Mouse (Mus musculus): ENCODE measurements at regions not wholly inside any gene's neighbourhood (a gene's known extent, or its start where the extent isn't known, plus 50 kb on each side); places are given as distances from the start of the nearest gene placed in this dataset.

GRCm38 (mm10) chr1:88623040-88623439 lies 79.0 kb downstream of the Arl4c start:
- DNase-seq (ENCODE audit: low spot score in 2 of 2) = no peak

DNA sequence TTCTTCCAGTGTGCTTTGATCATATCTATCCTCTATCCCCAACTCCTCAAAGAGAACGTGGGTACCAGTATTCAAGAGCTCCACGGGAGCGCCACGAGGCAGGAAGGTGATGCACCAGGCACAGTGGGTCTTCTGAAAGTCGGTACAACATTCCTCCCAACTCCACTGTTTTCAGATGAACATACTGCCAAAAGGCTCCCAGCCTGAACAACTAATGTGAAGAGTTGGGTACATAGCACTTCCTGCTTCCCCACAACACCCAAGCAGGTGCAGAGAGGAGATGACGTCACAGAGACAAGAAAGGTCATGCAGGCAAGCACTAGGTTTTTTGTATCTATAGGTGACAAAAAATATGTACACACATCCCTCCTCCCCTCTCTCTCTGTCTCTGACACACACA lies 79.7 kb downstream of the Arl4c start:
- DNase-seq (ENCODE audit: low spot score in 2 of 2) = no peak

- no peak for DNase-seq (ENCODE audit: low spot score in 2 of 2)
These were observed 80.8 kb downstream of the Arl4c start for GRCm38 (mm10) chr1:88621214-88621613.

GRCm38 (mm10) chr1:88613007-88613406 lies 89.0 kb downstream of the Arl4c start:
- no peak for DNase-seq (ENCODE audit: low spot score in 2 of 2)

DNA sequence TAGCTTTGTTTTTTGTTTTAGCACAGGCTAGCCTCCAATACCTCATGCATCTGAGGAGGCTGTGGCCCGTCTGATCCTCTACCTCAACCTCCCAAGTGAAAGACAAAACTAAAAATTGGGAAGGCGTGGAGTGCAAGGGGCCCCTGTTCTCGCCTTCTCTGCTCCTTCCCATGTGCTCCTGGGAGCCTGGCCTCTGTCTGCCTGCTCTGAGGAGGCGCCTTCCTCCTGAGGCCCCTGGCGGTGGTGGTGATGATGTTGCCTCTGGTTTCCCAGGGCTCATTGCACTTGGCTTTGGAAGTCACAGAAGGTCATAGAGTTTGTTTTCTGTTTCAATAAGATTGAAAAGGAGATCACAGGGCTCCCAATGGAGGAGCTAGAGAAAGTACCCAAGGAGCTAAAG lies 90.8 kb downstream of the Arl4c start:
- no peak for DNase-seq (ENCODE audit: low spot score in 2 of 2)

GRCm38 (mm10) chr1:88610810-88611209 lies 91.2 kb downstream of the Arl4c start:
- DNase-seq (ENCODE audit: low spot score in 2 of 2) = no peak

GRCm38 (mm10) chr1:88608826-88609225 lies 93.2 kb downstream of the Arl4c start:
- no peak for DNase-seq (ENCODE audit: low spot score in 2 of 2)

- DNase-seq (ENCODE audit: low spot score in 2 of 2) = no peak
These were observed 93.8 kb downstream of the Arl4c start for GRCm38 (mm10) chr1:88608236-88608635.

GRCm38 (mm10) chr1:88605616-88606190 lies 95.8 kb upstream of the Glrp1 start:
- no peak for DNase-seq (ENCODE audit: low spot score in 2 of 2)

- no peak for DNase-seq (ENCODE audit: low spot score in 2 of 2)
These were observed 92.4 kb upstream of the Glrp1 start for GRCm38 (mm10) chr1:88602241-88602640.

DNA sequence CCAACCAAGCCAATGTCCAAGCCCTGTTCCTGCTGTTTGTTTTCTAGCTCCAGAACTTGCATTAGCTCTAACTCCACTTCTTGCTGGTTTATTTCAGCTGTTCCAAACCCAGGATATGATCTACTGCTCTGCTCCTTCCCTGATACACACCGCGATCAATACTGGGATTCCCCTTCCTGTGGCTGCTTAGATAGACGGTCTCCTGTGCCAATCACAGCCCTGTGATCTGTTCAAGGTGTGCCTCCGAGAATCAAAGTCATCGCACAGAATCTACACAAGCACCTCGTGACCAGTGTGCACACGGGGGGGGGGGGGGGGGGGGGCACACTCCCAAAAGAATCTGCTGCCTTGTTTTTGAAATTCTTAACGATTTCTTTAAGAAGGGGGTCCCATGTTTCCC lies 91.9 kb upstream of the Glrp1 start:
- no peak for DNase-seq (ENCODE audit: low spot score in 2 of 2)

DNA sequence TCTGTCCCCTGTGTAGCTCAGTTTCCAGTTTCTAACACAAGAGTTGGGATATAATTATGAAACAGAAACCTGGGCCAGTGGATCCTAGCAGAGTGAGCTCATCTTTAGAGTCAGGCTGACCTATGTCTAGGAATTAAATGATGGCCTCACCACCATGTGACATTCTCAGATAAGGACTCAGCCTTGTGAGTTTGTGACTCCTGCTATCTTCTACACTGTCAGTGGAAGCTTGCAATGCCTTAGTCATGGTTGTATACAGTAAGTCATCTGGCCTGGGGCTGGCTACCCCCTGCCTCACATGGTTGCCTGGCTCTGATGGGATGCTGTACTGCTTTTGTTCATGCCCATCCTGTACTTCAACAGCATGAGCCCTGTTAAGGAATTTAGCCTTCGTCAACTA lies 90.3 kb upstream of the Glrp1 start:
- no peak for DNase-seq (ENCODE audit: low spot score in 2 of 2)

GRCm38 (mm10) chr1:88594484-88595254 lies 84.8 kb upstream of the Glrp1 start:
- no peak for DNase-seq (ENCODE audit: low spot score in 2 of 2)

- DNase-seq (ENCODE audit: low spot score in 2 of 2) = no peak
These were observed 82.2 kb upstream of the Glrp1 start for GRCm38 (mm10) chr1:88592036-88592435.

- DNase-seq (ENCODE audit: low spot score in 2 of 2) = no peak
These were observed 81.0 kb upstream of the Glrp1 start for GRCm38 (mm10) chr1:88590802-88591380.

DNA sequence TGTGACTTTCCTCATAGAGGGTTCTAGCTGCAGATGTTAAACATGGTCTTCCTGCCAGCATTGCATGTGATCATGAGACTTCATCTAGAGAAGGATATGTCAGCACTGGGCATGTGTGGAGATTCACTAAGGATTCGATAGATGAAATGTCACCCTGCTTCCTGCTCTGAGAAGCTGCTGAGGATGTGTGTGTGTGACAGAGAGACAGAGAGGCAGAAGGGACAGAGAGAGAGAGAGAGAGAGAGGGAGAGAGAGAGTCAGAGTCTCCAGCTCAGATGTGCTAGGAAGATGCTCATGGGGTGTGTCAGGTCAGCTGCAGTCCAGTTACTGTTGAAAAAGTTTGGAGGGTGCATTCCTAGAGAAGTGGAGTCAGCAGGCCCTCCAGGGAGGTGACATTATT lies 78.9 kb upstream of the Glrp1 start:
- no peak for DNase-seq (ENCODE audit: low spot score in 2 of 2)

DNA sequence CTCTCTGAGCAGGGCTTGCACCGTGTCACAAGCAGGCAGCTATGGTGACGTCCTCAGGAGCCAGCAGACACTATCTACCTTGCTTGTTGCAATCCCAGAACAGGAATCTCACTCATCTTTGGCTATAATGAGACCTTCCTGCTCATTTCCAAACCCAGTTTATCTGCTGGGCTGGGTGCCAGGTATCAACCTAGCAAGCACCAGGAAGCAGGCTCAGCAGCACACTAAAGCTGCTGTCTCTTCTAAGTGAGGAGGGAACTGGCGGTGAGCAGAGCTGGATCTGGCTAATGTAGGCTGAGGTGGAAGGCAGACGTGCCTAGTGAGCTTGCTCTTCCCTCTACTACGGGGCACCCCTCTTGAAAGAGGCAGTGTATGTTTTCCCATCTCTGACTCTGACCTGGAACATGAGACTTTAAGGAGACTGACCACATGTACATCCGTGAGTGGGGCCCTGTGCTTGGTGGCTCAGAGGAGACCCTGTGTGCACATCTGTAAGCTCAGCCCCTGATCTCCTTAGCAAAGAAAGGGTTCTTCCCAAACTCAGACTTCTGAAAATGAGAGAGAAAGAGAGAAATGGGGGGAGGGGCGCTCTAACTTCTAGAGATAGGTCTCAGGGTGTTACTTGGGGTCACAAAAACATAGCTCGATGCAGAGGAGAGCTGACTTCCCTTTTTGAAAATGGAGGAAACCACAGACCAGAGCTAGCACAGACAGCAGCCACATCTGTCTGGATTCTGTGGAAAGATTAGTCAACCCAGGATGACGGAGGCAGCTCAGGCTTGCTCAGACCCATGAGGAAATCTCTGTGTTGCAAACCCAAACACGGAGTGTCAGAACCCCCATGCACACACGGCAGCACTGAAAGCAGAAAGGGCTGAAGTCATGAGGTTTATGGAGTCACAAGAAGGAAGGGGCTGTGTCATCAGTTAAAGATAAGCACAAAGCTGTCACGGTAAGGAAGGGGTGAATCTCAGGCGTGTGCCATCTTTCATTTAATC lies 77.3 kb upstream of the Glrp1 start:
- peak in 1 of 2 experiments; percentile 43 for DNase-seq (ENCODE audit: low spot score in 2 of 2)

DNA sequence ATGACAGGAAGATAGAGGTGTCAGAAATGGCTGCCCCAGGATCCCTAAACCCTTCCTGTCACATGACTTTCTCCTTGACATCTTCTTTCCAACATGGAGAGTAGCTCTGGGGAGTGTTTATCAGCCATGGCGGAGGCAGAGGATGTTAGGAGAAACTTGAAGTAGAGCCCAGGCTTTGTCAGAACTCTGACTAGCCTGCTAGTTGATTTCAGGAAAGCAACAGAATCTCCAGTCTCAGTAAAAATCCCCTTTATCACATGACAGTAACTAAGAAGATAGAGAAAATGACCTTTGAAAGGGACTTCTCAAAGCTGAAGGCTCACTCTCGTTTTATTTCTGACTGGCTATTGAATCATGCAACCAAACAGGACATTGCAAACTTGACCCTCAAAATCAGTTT lies 76.3 kb upstream of the Glrp1 start:
- no peak for DNase-seq (ENCODE audit: low spot score in 2 of 2)

- DNase-seq (ENCODE audit: low spot score in 2 of 2) = no peak
These were observed 74.7 kb upstream of the Glrp1 start for GRCm38 (mm10) chr1:88584515-88585033.

GRCm38 (mm10) chr1:88578231-88578620 lies 68.4 kb upstream of the Glrp1 start:
- DNase-seq (ENCODE audit: low spot score in 2 of 2) = no peak

GRCm38 (mm10) chr1:88577498-88578230 lies 67.8 kb upstream of the Glrp1 start:
- DNase-seq (ENCODE audit: low spot score in 2 of 2) = no peak
